Mouse (Mus musculus) liver, adult 2 months (tissue): ENCODE measurements around the gene Pea15a.

ENCODE experiments used
- CTCF ChIP-seq: fragments of 200-500 bp; IDR thresholded peaks from 2 replicates; pipeline ENCODE4 v1.5.1; 2011; ENCODE audit warnings: low read depth, low read length, control low read depth
- POLR2A ChIP-seq: fragments of 200-500 bp; IDR thresholded peaks from 2 replicates; pipeline ENCODE4 v1.6.1; 2011; ENCODE audit warnings: low read length, control low read depth; ENCODE audit not compliant: insufficient read depth; ENCODE audit errors: extremely low read depth

- TF ChIP-seq POLR2A (no peak), CTCF (no peak)
Observed at GRCm38 (mm10) chr1:172148279-172148954, 58.2 kb downstream of the Pea15a start.
